Mouse (Mus musculus) heart, adult 2 months (tissue): ENCODE data around the gene Rras2. TPM values are rescaled to one million over a fixed set of nuclear protein-coding genes. Genes with fewer than 3 reads are reported as not detected.

Experiments
- DNase-seq, 2 experiments: peaks; one replicate each; pipeline ENCODE4 v3.0.0; 2021
- H3K27ac ChIP-seq: fragments of 200-600 bp; 2 replicates; pipeline ENCODE4 v1.8.1; 2022
- H3K27me3 ChIP-seq: fragments of 200-500 bp; 2 replicates; pipeline ENCODE4 v1.6.1; 2012; ENCODE audit warnings: mild to moderate bottlenecking, low read length, inconsistent platforms, mixed read lengths; ENCODE audit not compliant: control insufficient read depth, insufficient read depth
- H3K36me3 ChIP-seq: fragments of 200-500 bp; 2 replicates; pipeline ENCODE4 v1.6.1; 2012; ENCODE audit warnings: low read length, inconsistent platforms; ENCODE audit not compliant: control insufficient read depth, insufficient read depth
- H3K4me1 ChIP-seq: fragments of 200-500 bp; 2 replicates; pipeline ENCODE4 v1.6.1; 2011; ENCODE audit warnings: low read length; ENCODE audit not compliant: control insufficient read depth, insufficient read depth
- H3K4me3 ChIP-seq: fragments of 200-600 bp; 2 replicates; pipeline ENCODE4 v1.8.1; 2022
- H3K79me2 ChIP-seq: fragments of 200-500 bp; replicated peaks from 2 replicates; pipeline ENCODE4 v1.6.1; 2012; ENCODE audit warnings: mild to moderate bottlenecking, inconsistent platforms, low read length, moderate library complexity, mixed read lengths; ENCODE audit not compliant: control insufficient read depth, insufficient read depth
- H3K9ac ChIP-seq: fragments of 200-500 bp; 2 replicates; pipeline ENCODE4 v1.6.1; 2012; ENCODE audit warnings: low read depth, mild to moderate bottlenecking, control low read depth, inconsistent platforms, low read length, mixed read lengths
- CTCF ChIP-seq: fragments of 200-600 bp; IDR thresholded peaks from 2 replicates; pipeline ENCODE4 v1.8.1; 2022; ENCODE audit warnings: antibody characterized with exemption, mild to moderate bottlenecking, moderate library complexity
- EP300 ChIP-seq: fragments of 200-500 bp; IDR thresholded peaks from 2 replicates; pipeline ENCODE4 v1.6.1; 2011; ENCODE audit warnings: low read depth, low read length, control low read depth; ENCODE audit not compliant: insufficient read depth
- POLR2A ChIP-seq: fragments of 200-500 bp; IDR thresholded peaks from 2 replicates; pipeline ENCODE4 v1.6.1; 2011; ENCODE audit warnings: mild to moderate bottlenecking, low read depth, low read length, control low read depth; ENCODE audit not compliant: insufficient read depth
- WGBS: fragments of 180-500 bp; shearing (Covaris S2); methylation state at CpG from one replicate; pipeline ENCODE4 v1.1.7; 2018; 5-methylcytosine and 5-hydroxymethylcytosine counted together
- intact Hi-C: fragments of 180-260 bp; cut with DNase I; formaldehyde crosslinking; loops from one replicate; pipeline ENCODE4 v1.15.1; 2025
- polyA plus RNA-seq: library from polyadenylated mRNA; depleted of rRNA; stranded (reverse); fragments of >200 nt; gene quantifications from 2 replicates; pipeline ENCODE4 v1.2.3, GENCODE M21; 2012
- total RNA-seq, 2 experiments: library from RNA; stranded (reverse); gene quantifications; 2 replicates each; pipeline ENCODE4 v1.2.3; 2021

The Rras2 gene
- total and polyA plus RNA-seq, 3 experiments: 17.5 to 52.0 (median 48.5) TPM

DNA sequence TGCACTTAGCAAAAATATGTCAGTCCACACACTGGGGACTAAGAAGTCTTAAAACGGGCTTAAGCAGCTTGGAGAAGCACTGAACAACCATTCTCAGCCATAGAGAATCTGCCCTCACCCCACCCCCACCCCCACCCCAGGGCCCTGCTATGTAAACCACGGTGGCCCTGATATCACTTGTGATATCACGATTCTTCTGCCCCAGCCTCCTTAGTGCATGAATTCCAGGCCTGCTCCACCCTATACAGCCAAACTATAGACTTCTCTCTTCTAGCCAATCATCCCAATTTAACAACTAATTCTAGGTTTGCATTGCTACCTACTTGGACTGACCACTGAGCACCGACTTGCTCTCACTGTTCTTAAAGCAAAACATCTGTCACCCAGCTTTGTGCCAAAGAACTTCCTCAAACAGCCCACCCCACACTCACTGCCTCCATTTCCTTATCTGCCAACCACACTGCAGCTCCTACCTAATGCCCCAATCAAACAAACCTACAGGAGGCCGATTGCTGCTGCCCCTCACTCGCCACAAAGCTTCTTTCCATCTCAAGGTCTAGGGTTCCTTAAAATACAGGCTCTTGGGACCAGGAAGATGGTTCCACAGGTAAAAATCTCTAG, 73.5 kb downstream of the Rras2 start:
- Histone ChIP-seq H3K4me1 (peaks cover 4% of the 10 kb centered on the region), H3K27me3 (no peaks in the 10 kb centered on the region), H3K27ac (no peak overlapping the region), H3K4me3 (no peak overlapping the region), H3K9ac (no peak overlapping the region), H3K79me2 (0 out of 2 replicates have a peak, but pooled peaks cover 1% of the 10 kb centered on the region), H3K36me3 (peaks cover 7% of the 10 kb centered on the region)
- intact Hi-C loops: no loop called here
- no peak for DNase-seq
- WGBS: 37% methylated on average over 6 of the region's 6 CpGs
- TF ChIP-seq POLR2A: no peak
- no peak for TF ChIP-seq EP300

DNA sequence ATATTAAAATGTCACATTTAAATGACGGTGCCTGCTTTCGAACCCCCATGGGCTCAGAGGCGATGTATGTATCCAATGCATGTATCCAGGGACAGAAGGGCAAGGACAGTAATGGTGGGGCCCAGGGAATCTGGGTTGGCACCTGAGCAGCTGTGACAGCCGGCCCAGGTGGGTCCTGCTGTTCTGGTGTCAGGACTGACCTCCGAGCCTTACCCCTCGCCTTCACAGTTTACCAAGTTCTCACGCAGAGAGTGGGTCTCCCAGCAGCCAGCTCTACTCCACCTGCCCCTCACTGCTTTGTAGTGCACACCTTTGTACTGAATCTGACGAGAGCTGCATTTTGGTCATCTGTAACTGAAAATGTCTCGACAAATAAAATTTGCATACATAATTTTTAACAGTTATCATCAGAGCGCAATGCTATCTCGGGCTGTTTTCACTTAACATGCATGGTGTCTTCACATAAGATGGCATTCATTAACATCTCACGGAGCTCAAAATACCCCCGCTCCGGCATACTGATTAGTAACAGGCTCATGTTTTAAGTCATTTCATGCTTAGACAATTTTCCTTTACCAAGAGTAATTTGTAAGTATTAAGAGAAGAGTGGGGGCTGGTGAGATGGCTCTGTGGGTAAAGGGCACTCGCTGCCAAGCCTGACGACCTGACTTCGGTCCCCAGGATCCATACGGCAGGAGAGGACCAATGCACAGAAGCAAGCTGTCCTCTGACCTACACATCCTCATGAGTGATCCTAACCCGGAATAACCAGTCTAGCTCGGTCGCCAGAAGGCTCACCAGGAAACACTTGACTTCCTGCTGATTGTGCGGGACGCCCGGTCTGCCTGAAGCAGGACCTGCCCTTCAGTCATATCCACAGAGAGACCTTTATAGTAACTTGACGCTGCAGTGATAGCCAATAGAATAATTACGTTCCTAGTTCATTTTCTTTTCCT, 74.3 kb downstream of the Rras2 start:
- WGBS: 59% methylated on average over 26 of the region's 26 CpGs
- Histone ChIP-seq H3K27me3 (no peaks in the 10 kb centered on the region), H3K79me2 (0 out of 2 replicates have a peak, but pooled peaks cover 1% of the 10 kb centered on the region), H3K27ac (no peak overlapping the region), H3K4me1 (peaks cover 4% of the 10 kb centered on the region), H3K9ac (no peak overlapping the region), H3K4me3 (no peak overlapping the region), H3K36me3 (peaks cover 7% of the 10 kb centered on the region)
- DNase-seq: peak in 1 of 2 experiments; percentile 49
- intact Hi-C loops: no loop called here
- TF ChIP-seq CTCF (no peak), POLR2A (no peak), EP300 (no peak)

DNA sequence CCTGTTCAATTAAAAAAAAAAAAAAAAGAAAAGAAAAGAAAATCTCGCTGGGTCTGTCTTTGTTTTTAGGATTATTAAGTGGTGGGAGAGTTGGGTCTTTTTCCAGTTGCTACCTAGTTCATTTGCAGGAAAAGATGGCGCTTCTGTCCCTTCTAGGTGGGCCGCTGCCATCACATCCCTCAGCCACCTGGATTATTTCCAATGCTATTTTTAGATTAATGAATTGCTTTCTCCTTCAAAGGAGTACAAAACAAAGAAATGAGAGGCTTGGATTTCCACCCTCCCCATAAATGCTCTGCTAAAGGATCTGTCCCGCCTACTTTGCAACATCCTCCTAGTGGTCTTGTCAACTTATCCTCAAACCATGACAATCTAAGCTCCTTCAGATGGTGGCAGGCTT, 76.2 kb downstream of the Rras2 start:
- TF ChIP-seq EP300 (no peak), CTCF (no peak), POLR2A (no peak)
- intact Hi-C loops: no loop called here
- Histone ChIP-seq H3K4me3 (no peak overlapping the region), H3K27ac (no peak overlapping the region), H3K4me1 (peaks cover 4% of the 10 kb centered on the region), H3K9ac (no peak overlapping the region), H3K79me2 (0 out of 2 replicates have a peak, but pooled peaks cover 1% of the 10 kb centered on the region), H3K27me3 (no peaks in the 10 kb centered on the region), H3K36me3 (peaks cover 7% of the 10 kb centered on the region)
- WGBS: 66% methylated on average over 4 of the region's 4 CpGs
- no peak for DNase-seq

DNA sequence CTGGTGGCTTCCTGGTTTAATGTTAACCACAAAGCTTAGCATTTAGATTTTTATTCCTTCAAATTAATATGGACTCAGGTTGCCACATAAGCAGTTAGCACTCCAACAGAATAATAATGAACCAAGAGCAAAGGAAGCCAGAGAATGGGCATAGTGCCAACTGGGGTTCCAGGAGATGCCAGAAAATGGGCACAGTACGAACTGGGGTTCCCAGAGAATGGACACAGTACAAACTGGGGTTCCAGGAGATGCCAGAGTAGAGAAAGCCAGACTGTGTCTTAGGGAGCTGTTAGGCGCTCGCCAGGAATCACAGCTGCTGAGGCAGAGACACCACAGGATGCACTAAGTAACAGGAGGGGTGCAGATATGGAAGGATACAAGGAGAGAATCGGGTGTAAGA, 80.3 kb downstream of the Rras2 start:
- H3K27ac ChIP-seq: no peak overlapping the region
- DNase-seq: no peak
- no peaks in the 10 kb centered on the region for H3K4me1 ChIP-seq
- H3K9ac ChIP-seq: no peak overlapping the region
- no peak for TF ChIP-seq CTCF
- TF ChIP-seq POLR2A: no peak
- no peak for TF ChIP-seq EP300
- H3K36me3 ChIP-seq: peaks cover 2% of the 10 kb centered on the region; the same call in 1 of the 2 replicates
- 80% methylated on average over 4 of the region's 4 CpGs for WGBS
- H3K27me3 ChIP-seq: no peaks in the 10 kb centered on the region
- H3K79me2 ChIP-seq: no peaks in the 10 kb centered on the region
- H3K4me3 ChIP-seq: no peak overlapping the region
- intact Hi-C loops: no loop called here

DNA sequence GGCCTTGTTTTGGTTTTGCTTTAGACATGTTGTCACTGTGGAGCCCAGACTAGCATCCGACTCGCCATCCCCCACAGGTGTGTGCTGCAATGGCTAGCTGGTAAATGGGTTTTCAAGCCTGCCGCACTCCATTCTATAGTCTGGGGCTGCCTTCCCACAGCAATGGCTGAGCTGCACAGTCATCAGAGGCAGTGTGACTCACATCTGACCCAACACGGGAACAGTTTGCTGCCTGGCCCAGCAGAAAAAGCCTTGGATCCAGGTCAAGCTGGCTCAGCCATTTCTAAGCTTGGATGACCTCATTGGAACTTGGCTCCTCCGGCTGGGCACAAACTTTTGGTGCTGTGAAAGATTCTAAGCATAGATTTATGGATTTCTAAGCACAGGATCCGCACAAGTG, 88.0 kb downstream of the Rras2 start:
- Histone ChIP-seq H3K9ac (no peak overlapping the region), H3K79me2 (no peaks in the 10 kb centered on the region), H3K27ac (no peak overlapping the region), H3K4me1 (no peaks in the 10 kb centered on the region; the same call in 1 of the 2 replicates), H3K4me3 (no peak overlapping the region), H3K36me3 (no peaks in the 10 kb centered on the region), H3K27me3 (no peaks in the 10 kb centered on the region)
- peak; percentile 47 to 76 for DNase-seq
- intact Hi-C loops: no loop called here
- WGBS: 60% methylated on average over 6 of the region's 6 CpGs
- no peak for TF ChIP-seq POLR2A
- TF ChIP-seq EP300: 0 out of 2 replicates have a peak, but pooled peaks have one; percentile 57
